Mouse (Mus musculus) neural tube, embryonic 13.5 days (tissue): ENCODE results near the gene Treml4. TPM values are rescaled to one million over a fixed set of nuclear protein-coding genes. Genes with fewer than 3 reads are reported as not detected.

Experiments used
- ATAC-seq: fragments of 200-750 bp; cut with Nextera tagmentation; 2 replicates; pipeline ENCODE4 v1.8.0; 2017; ENCODE audit warnings: low read depth, mild to moderate bottlenecking, moderate TSS enrichment, moderate library complexity
- H3K27ac ChIP-seq: fragments of 300-500 bp; sonication (generic); replicated peaks from 2 replicates; pipeline ENCODE4 v1.5.1; 2015; ENCODE audit warnings: moderate library complexity, mild to moderate bottlenecking, inconsistent platforms
- H3K27me3 ChIP-seq: fragments of 300-500 bp; sonication (generic); 2 replicates; pipeline ENCODE4 v1.6.1; 2015; ENCODE audit warnings: mild to moderate bottlenecking, inconsistent platforms
- H3K36me3 ChIP-seq: fragments of 300-500 bp; sonication (generic); 2 replicates; pipeline ENCODE4 v1.6.1; 2015; ENCODE audit warnings: mild to moderate bottlenecking, inconsistent platforms
- H3K4me1 ChIP-seq: fragments of 300-500 bp; sonication (generic); replicated peaks from 2 replicates; pipeline ENCODE4 v1.6.1; 2015; ENCODE audit warnings: inconsistent platforms
- H3K4me2 ChIP-seq: fragments of 300-500 bp; sonication (generic); 2 replicates; pipeline ENCODE4 v1.6.1; 2015; ENCODE audit warnings: inconsistent platforms, mild to moderate bottlenecking, moderate library complexity
- H3K4me3 ChIP-seq: fragments of 300-500 bp; sonication (generic); 2 replicates; pipeline ENCODE4 v1.5.1; 2015; ENCODE audit warnings: mild to moderate bottlenecking, inconsistent platforms
- H3K9ac ChIP-seq: fragments of 300-500 bp; sonication (generic); 2 replicates; pipeline ENCODE4 v1.6.1; 2015; ENCODE audit warnings: moderate library complexity, mild to moderate bottlenecking, inconsistent platforms
- H3K9me3 ChIP-seq: fragments of 300-500 bp; sonication (generic); 2 replicates; pipeline ENCODE4 v1.6.1; 2016; ENCODE audit warnings: inconsistent platforms
- WGBS: fragments of 180-500 bp; shearing (Covaris S2); methylation state at CpG from one replicate; pipeline ENCODE4 v1.1.7; 2015; 5-methylcytosine and 5-hydroxymethylcytosine counted together
- polyA plus RNA-seq: library from polyadenylated mRNA; unstranded; fragments of >200 nt; fragmentation: Nextera tagmentation; extraction: Ambion mirVana; gene quantifications from 2 replicates; pipeline ENCODE4 v1.2.1, GENCODE M21; 2015

The Treml4 gene
- 1.1 TPM in 1 of 2 replicates, not detected in the other for polyA plus RNA-seq

- ATAC-seq: no peak
- no peaks in the 10 kb centered on the region for H3K36me3 ChIP-seq
- no peaks in the 10 kb centered on the region for H3K27me3 ChIP-seq
- H3K4me2 ChIP-seq: no peak within 1 kb of the TSS
- peaks cover 13% of the 10 kb centered on the region for H3K9me3 ChIP-seq
- no peak within 1 kb of the TSS for H3K27ac ChIP-seq
- H3K4me3 ChIP-seq: no peak within 1 kb of the TSS
- 84% methylated on average over 3 of the region's 3 CpGs for WGBS
- no peak within 1 kb of the TSS for H3K9ac ChIP-seq
- H3K4me1 ChIP-seq: peaks cover 17% of the 10 kb centered on the region
These were observed at the start of gene Treml4 for GRCm38 (mm10) chr17:48263741-48264362. Gene Treml4 (plus strand): TSS chr17:48264295.

DNA sequence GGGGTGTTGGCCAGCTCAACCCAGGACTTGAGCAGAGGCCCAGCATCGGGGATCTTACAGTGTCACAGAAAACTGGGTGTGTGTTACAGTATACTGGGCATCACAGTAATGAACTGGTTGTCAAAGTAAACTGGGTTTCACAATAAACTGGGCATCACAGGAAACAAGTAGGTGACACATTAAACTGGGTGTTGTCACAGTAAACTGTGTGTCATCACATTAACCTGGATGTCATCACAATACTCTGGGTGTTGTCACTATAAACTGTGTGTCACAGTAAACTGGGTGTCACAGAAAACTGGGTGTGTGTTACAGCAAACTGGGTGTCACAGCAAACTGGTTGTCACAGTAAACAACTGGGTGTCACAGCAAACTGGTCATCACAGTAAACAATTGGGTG, 48.7 kb upstream of the Treml4 start:
- H3K4me1 ChIP-seq: no peaks in the 10 kb centered on the region
- no peak overlapping the region for H3K27ac ChIP-seq
- no peak overlapping the region for H3K9ac ChIP-seq
- H3K36me3 ChIP-seq: no peaks in the 10 kb centered on the region
- 94% methylated on average over 1 of the region's 1 CpGs for WGBS
- ATAC-seq: no peak
- H3K9me3 ChIP-seq: no peaks in the 10 kb centered on the region
- H3K4me3 ChIP-seq: no peak overlapping the region
- no peak overlapping the region for H3K4me2 ChIP-seq
- no peaks in the 10 kb centered on the region for H3K27me3 ChIP-seq

DNA sequence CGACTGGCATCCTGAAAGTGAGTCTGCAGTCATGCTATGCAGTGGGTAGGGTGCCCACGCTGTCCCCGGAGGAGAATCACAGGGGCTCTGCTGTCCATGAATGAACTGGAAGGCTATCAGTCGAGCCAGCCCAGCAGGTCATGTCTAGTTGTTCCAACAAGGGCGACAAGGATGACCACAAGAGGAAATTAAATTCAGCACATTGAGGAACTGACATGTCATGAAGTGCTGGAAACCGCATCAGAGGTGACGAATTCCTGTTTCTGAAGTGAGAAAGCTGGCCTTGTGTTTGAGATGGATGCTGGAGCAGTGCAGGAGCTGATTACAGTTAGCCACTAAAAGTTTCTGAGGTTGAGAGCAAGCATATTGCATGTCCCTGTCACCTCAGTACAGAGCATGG, 33.4 kb upstream of the Treml4 start:
- H3K9ac ChIP-seq: no peak overlapping the region
- no peaks in the 10 kb centered on the region for H3K27me3 ChIP-seq
- no peak for ATAC-seq
- no peak overlapping the region for H3K4me3 ChIP-seq
- WGBS: 90% methylated on average over 7 of the region's 7 CpGs
- no peaks in the 10 kb centered on the region for H3K36me3 ChIP-seq
- H3K27ac ChIP-seq: no peak overlapping the region
- no peaks in the 10 kb centered on the region for H3K9me3 ChIP-seq
- no peak overlapping the region for H3K4me2 ChIP-seq
- H3K4me1 ChIP-seq: no peaks in the 10 kb centered on the region

GRCm38 (mm10) chr17:48232518-48232917, 31.6 kb upstream of the Treml4 start, which contains the start of gene Trem1:
Gene Trem1 (plus strand): TSS chr17:48232768.
- Histone ChIP-seq H3K9me3 (no peaks in the 10 kb centered on the region), H3K36me3 (no peaks in the 10 kb centered on the region), H3K4me3 (no peak within 1 kb of the TSS), H3K4me2 (no peak within 1 kb of the TSS), H3K4me1 (no peaks in the 10 kb centered on the region), H3K27me3 (no peaks in the 10 kb centered on the region), H3K9ac (no peak within 1 kb of the TSS), H3K27ac (no peak within 1 kb of the TSS)
- no peak for ATAC-seq
- WGBS: 85% methylated on average over 6 of the region's 6 CpGs

DNA sequence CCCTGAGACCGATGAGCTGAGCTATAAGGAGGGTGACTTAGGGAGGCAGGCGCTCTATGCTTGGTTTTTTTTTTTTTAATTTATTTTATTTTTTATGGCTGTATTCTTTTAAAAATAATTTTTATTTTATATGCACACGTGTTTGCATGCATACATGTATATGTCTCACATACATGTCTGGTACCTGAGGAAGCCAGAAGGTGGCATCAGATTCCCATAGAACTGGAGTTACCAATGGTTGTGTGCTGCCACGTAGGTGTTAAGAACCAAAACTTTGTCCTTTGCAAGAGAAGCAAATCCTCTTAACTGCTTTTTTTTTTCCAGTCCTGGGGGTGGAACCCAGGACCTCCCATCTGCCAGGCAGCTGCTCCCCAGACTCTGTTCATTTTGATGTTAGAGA, 30.3 kb upstream of the Treml4 start:
- Histone ChIP-seq H3K27me3 (no peaks in the 10 kb centered on the region), H3K4me2 (no peak overlapping the region), H3K36me3 (no peaks in the 10 kb centered on the region), H3K27ac (no peak overlapping the region), H3K4me1 (no peaks in the 10 kb centered on the region), H3K9me3 (no peaks in the 10 kb centered on the region), H3K4me3 (no peak overlapping the region), H3K9ac (no peak overlapping the region)
- no peak for ATAC-seq
- WGBS: 96% methylated on average over 4 of the region's 4 CpGs

- Histone ChIP-seq H3K9ac (no peak overlapping the region), H3K36me3 (no peaks in the 10 kb centered on the region)
- no peak for ATAC-seq
These were observed 29.5 kb upstream of the Treml4 start for GRCm38 (mm10) chr17:48234550-48234949.

DNA sequence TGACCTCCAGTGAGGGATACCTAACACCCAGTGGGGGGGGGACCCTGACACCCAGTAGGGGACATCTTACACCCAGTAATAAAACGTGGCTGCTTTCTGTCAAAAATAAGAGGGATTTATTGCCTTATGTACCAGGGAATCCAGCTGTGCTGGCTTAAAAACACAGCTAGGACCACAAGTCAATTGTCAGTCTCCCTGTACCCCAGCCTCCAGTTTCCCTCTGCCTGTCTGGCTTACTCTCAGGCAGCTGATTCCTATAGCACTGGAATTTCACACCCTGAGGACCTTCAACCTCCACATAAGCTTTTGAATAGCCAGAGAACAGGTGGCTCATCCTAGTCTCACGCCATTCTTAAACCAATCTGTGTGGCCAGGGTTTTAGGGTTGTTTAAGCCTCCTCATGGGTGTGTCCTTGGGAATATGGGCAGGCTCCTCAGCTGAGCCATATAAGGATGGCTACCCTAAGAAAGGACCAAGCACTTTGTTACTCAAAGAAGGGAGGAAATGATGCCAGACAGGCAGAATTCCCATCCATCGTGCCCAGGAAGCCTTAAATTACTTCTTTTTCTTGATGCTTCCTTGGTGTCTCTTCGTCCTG, 28.2 kb upstream of the Treml4 start:
- Histone ChIP-seq H3K4me2 (no peak overlapping the region), H3K27me3 (no peaks in the 10 kb centered on the region), H3K36me3 (no peaks in the 10 kb centered on the region), H3K9ac (no peak overlapping the region), H3K4me3 (no peak overlapping the region), H3K4me1 (no peaks in the 10 kb centered on the region), H3K9me3 (no peaks in the 10 kb centered on the region), H3K27ac (no peak overlapping the region)
- 40% methylated on average over 4 of the region's 4 CpGs for WGBS
- ATAC-seq: no peak

More at GRCm38 (mm10) chr17:48234550-48234949, 29.5 kb upstream of the Treml4 start:
- Histone ChIP-seq H3K27ac (no peak overlapping the region), H3K4me2 (no peak overlapping the region), H3K9me3 (no peaks in the 10 kb centered on the region), H3K4me1 (no peaks in the 10 kb centered on the region), H3K27me3 (no peaks in the 10 kb centered on the region), H3K4me3 (no peak overlapping the region)
- 80% methylated on average over 5 of the region's 5 CpGs for WGBS

GRCm38 (mm10) chr17:48237621-48238020, 26.5 kb upstream of the Treml4 start:
- Histone ChIP-seq H3K9me3 (no peaks in the 10 kb centered on the region), H3K4me3 (no peak overlapping the region), H3K4me1 (no peaks in the 10 kb centered on the region), H3K36me3 (no peaks in the 10 kb centered on the region), H3K4me2 (no peak overlapping the region), H3K9ac (no peak overlapping the region), H3K27me3 (no peaks in the 10 kb centered on the region), H3K27ac (no peak overlapping the region)
- no peak for ATAC-seq
- WGBS: 94% methylated on average over 8 of the region's 8 CpGs

DNA sequence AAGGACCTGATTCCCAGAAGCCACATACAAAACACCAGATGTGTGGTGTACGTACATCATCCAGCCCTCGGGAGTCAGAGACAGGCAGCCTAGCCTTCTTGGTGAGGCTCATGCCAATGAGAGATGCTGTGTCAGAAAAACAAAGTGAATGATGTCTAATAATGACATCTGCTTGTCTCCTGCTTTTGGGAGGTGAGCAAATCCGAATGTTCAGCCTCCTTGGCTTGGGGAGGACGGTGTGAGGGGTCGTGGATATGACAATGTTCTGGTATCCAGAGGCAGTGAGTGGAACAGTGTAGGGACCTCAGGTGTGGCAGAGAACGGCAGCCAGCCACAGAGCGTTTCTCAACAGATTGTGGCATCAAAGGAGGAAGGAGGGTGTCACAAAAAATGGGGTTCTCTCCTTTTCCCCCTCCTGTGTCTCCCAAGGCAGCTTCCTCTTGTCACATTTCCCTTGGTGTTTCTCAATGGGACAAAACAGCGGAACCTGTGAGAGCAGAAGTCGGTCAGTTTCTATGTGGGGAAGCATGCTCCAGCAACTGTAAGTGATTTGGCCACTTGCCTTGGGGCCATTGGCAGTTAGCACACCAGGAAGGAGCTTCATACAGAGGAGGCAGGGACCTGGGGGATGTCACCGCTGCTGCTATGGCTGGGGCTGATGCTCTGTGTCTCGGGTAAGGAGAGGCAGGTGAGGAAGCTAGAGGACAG, 16.7 kb upstream of the Treml4 start, which contains the start of gene Trem3:
Gene Trem3 (plus strand): TSS at position 557 of the 708 bp plus-strand sequence.
- Histone ChIP-seq H3K36me3 (no peaks in the 10 kb centered on the region), H3K27me3 (no peaks in the 10 kb centered on the region; the same call in 1 of the 2 replicates), H3K9ac (no peak within 1 kb of the TSS), H3K4me3 (no peak within 1 kb of the TSS), H3K27ac (no peak within 1 kb of the TSS), H3K9me3 (peaks cover 2% of the 10 kb centered on the region; the same call in 1 of the 2 replicates), H3K4me1 (no peaks in the 10 kb centered on the region), H3K4me2 (no peak within 1 kb of the TSS)
- 84% methylated on average over 11 of the region's 11 CpGs for WGBS
- ATAC-seq: no peak

DNA sequence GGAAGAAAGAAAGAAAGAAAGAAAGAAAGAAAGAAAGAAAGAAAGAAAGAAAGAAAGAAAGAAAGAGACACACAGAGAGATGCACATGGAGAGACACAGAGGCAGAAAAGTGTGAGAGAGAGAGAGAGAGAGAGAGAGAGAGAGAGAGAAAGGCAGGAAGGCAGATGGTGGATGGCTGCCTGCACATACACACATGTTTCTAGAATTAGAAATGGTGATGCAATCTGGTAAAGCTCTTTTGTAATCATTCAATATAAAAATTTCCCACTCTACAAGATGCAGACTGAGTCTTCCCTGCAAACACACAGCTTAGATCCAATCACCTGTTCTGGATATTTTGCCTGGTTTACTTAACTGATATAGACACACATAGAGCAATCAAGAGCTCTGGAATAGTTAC, 15.1 kb upstream of the Treml4 start:
- no peak for ATAC-seq

GRCm38 (mm10) chr17:48249501-48249900, 14.6 kb upstream of the Treml4 start:
- no peaks in the 10 kb centered on the region; the same call in 1 of the 2 replicates for H3K27me3 ChIP-seq
- WGBS: 85% methylated on average over 11 of the region's 11 CpGs
- ATAC-seq: no peak
- no peak overlapping the region for H3K27ac ChIP-seq
- no peak overlapping the region for H3K4me2 ChIP-seq
- H3K9me3 ChIP-seq: peaks cover 2% of the 10 kb centered on the region; the same call in 1 of the 2 replicates
- H3K9ac ChIP-seq: no peak overlapping the region
- H3K36me3 ChIP-seq: no peaks in the 10 kb centered on the region
- H3K4me1 ChIP-seq: no peaks in the 10 kb centered on the region
- no peak overlapping the region for H3K4me3 ChIP-seq

More for the DNA sequence above, 15.1 kb upstream of the Treml4 start:
- Histone ChIP-seq H3K4me1 (no peaks in the 10 kb centered on the region), H3K36me3 (no peaks in the 10 kb centered on the region), H3K9me3 (peaks cover 2% of the 10 kb centered on the region; the same call in 1 of the 2 replicates), H3K27ac (no peak overlapping the region), H3K4me2 (no peak overlapping the region), H3K9ac (no peak overlapping the region), H3K27me3 (no peaks in the 10 kb centered on the region; the same call in 1 of the 2 replicates), H3K4me3 (no peak overlapping the region)

DNA sequence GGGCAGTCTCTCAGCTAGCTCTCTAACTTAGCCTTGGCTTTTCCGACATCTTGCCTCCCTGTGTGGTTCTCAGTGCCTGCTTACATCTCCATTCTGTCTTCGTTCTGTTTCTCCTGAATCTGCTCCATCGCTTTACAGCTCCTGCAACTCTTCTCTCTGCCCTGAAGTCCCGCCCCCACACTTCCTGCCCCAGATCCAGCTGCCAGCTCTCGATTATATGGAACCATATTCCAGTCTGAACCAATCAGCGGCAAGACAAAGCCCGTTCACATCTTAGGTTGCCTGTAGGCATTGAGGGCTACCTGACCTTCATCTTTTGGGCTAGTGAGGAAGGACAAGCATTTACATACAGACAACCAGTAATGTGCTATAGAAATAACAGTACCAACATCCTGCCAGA, 13.5 kb upstream of the Treml4 start:
- Histone ChIP-seq H3K4me1 (no peaks in the 10 kb centered on the region), H3K9me3 (peaks cover 2% of the 10 kb centered on the region; the same call in 1 of the 2 replicates), H3K9ac (no peak overlapping the region), H3K27me3 (no peaks in the 10 kb centered on the region; the same call in 1 of the 2 replicates), H3K27ac (no peak overlapping the region), H3K4me3 (no peak overlapping the region), H3K4me2 (no peak overlapping the region), H3K36me3 (no peaks in the 10 kb centered on the region)
- no peak for ATAC-seq
- WGBS: 92% methylated on average over 7 of the region's 7 CpGs
